Mouse (Mus musculus): Measurements from ENCODE around the gene Ptprj. TPM values are rescaled to one million over a fixed set of nuclear protein-coding genes. Genes with fewer than 3 reads are reported as not detected.
"Not testable (repeated sequence)": the region's sequence is repeated elsewhere in the genome, so short reads cannot be mapped to it uniquely, and the experiment has no call there.

The Ptprj gene
- polyA plus RNA-seq, 1 experiment from 2014 or later = 2.4 TPM

GRCm38 (mm10) chr2:90440169-90440568 is 140.3 kb downstream of the Ptprj start:
- H3K4me3 ChIP-seq; H3K27me3 ChIP-seq (ENCODE audit: insufficient read depth, poor library complexity, severe bottlenecking); H3K4me1 ChIP-seq; H3K27ac ChIP-seq; H3K36me3 ChIP-seq; DNase-seq (ENCODE audit: low spot score); H3K9me3 ChIP-seq: not testable (repeated sequence)

DNA sequence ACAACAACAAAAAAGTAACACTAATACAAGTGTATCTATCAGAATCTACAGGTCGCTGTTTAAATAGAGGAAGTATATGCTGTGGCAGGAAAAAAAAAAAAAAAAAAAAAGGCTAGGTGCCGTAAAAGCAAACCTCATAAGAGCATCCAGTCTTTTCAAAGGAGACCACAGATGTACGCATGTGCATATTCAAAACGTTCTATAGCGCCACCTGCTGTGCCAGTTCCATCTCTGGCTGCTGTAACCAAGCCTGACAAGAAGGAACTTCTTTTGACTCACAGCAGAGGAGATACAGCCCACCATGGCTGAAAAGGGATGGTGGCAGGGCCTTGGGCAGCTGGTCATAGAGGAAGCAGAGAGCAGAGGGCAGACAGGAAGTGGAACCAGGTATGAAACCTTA is 143.0 kb downstream of the Ptprj start:
- WGBS = 81% methylated on average over 1 of the region's 5 CpGs
- not testable (repeated sequence) for H3K27ac ChIP-seq; H3K4me3 ChIP-seq; H3K36me3 ChIP-seq; H3K9me3 ChIP-seq; H3K27me3 ChIP-seq (ENCODE audit: insufficient read depth, poor library complexity, severe bottlenecking); DNase-seq (ENCODE audit: low spot score); H3K4me1 ChIP-seq

DNA sequence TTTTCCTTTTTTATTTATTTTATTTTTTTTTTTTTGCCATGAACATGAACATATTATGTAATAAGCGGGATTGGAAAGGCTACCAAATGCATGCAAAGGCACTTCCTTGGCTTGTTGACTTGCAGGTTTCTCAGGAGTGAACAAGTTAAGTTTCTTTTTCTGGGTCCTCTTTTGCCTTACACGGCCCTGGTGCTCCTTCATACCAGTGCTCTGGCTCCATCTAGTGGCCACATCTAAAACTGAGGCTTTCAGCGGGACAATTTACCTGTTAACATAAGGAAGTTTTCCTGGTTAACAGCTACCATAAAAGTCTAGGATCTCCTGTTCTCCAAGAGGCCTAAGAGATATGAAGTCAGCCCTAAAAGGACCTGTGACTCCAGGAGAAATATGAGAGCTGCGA is 150.7 kb downstream of the Ptprj start:
- not testable (repeated sequence) for H3K27ac ChIP-seq; H3K27me3 ChIP-seq (ENCODE audit: insufficient read depth, poor library complexity, severe bottlenecking); H3K4me3 ChIP-seq; DNase-seq (ENCODE audit: low spot score); H3K4me1 ChIP-seq; H3K36me3 ChIP-seq; H3K9me3 ChIP-seq
- WGBS = no CpG with 5 or more reads among the region's 4 CpGs

DNA sequence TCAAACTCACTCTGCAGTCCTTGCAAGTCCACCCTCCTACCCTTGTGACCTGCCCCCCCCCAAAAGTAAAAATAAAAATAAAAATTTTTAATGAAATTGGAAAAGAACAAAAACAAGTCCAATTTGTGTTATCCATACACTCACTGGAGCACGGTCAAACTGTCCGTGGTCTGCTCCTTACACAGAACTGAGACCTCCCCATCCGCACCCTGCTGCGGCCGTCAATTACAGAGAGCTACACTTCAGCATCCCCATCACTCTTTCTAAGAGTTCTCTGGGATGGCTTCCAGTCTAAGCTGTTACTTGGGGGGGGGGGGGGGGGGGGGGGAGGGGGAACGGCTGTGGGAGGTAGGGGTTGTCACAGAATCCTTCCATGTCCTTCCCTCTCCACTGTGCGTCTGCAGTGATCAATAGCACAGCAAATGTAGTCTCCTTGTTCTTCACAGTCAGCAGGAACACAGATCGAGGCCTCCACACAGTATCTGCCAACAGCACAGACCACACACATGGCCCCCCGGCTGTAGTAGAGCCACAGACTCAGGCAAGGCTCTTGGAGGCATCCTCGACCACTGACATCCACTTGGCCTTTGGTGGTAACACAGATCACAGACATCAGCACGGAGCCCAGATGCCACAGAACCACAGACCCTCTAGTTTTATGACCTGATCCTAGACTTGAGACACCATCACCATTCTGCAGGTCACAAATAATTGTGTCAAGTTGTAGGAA is 151.3 kb downstream of the Ptprj start:
- not testable (repeated sequence) for H3K9me3 ChIP-seq; H3K27ac ChIP-seq; H3K4me1 ChIP-seq; H3K36me3 ChIP-seq; DNase-seq (ENCODE audit: low spot score); H3K4me3 ChIP-seq; H3K27me3 ChIP-seq (ENCODE audit: insufficient read depth, poor library complexity, severe bottlenecking)
- no CpG with 5 or more reads among the region's 11 CpGs for WGBS

DNA sequence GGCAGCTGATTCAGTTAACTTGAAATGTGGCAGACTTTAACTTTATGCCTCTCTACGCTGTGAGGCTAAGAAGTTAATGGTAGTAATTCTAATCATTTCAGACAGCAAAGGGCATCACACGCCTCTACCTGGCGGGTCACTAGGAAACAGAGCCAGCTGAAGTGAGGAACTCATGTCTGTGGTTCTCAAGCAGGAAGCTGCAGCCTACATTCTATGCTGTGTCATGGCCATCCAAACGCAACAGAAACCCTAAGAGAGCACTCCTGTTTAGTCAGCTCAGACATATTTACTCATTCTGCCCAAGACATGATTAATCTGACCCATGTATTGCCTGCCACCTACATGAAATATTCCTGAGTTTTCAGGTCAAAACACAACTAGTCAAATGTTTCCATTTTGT is 155.5 kb downstream of the Ptprj start:
- H3K36me3 ChIP-seq; H3K27ac ChIP-seq; H3K9me3 ChIP-seq; H3K4me3 ChIP-seq; H3K27me3 ChIP-seq (ENCODE audit: insufficient read depth, poor library complexity, severe bottlenecking); DNase-seq (ENCODE audit: low spot score); H3K4me1 ChIP-seq: not testable (repeated sequence)
- WGBS = no CpG with 5 or more reads among the region's 4 CpGs

- H3K27ac ChIP-seq; H3K4me1 ChIP-seq; H3K36me3 ChIP-seq; DNase-seq (ENCODE audit: low spot score); H3K27me3 ChIP-seq (ENCODE audit: insufficient read depth, poor library complexity, severe bottlenecking); H3K4me3 ChIP-seq; H3K9me3 ChIP-seq: not testable (repeated sequence)
- 82% methylated on average over 6 of the region's 6 CpGs for WGBS
Measured at GRCm38 (mm10) chr2:90422282-90422681, 158.2 kb downstream of the Ptprj start.

DNA sequence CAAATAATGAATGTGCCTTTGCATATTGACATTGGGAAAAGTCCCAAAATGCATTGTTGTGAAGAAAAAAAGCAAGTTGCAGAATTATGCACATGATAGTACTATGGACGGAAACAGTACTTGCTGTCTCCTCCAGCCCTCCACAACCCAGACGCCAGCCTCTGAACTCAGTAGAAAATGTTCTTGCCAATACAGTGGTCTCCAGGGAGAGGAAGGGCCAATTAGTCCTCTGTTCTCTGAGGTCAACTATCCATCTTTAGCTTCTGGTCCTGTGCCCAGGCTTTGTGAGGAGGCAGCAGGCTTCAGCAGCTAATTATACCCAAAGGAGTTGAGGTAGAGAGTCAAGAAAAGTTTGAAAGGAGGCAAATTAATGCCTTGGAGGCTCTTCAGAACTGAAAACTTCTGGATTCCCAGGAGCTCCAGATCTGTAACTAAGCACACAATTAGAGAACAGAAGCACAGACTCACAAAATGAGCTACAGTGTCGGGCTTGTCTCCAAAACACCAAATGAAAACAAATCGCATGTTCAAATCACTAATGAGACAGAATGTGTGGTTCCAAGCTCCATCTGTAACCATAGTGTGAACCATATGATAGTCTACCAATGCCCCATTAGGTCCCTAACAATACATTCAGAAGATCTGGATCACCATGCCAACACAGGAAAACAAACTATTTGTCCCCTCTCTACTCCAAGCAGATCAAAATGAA is 166.2 kb downstream of the Ptprj start:
- H3K27ac ChIP-seq; H3K4me1 ChIP-seq; H3K36me3 ChIP-seq; H3K4me3 ChIP-seq; H3K27me3 ChIP-seq (ENCODE audit: insufficient read depth, poor library complexity, severe bottlenecking); DNase-seq (ENCODE audit: low spot score); H3K9me3 ChIP-seq: not testable (repeated sequence)
- WGBS = 77% methylated on average over 4 of the region's 4 CpGs

DNA sequence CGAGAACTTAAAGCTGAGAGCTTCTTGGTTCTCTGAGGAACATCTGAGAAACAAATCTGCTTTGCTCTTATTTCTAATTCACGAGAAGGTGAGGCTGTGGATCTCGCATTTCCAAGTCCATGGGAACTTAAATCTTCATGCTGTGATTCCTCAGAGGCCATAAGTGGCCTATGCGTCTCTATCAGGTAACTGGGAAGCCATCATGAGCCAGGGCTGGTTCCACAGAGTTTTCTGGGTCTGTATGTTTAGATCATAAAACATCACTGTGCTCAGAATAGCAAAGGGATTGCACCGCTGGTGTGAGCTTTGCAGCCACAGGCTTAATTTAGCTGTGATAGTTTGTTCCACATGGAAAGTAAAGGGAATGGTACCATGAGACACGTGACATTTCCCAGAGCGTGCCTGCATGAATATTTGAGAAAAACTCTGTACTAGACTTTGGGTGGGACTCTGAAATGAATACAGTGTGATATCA is 181.8 kb downstream of the Ptprj start, which contains the start of gene Olfr1274-ps:
Gene Olfr1274-ps, plus strand, starts transcription at position 51 of the 475 bp plus-strand sequence.
- WGBS = 79% methylated on average over 5 of the region's 7 CpGs
- not testable (repeated sequence) for H3K27ac ChIP-seq; DNase-seq (ENCODE audit: low spot score)

More for the DNA sequence above, 181.8 kb downstream of the Ptprj start, which contains the start of gene Olfr1274-ps:
- H3K9me3 ChIP-seq; H3K36me3 ChIP-seq; H3K4me3 ChIP-seq; H3K4me1 ChIP-seq; H3K27me3 ChIP-seq (ENCODE audit: insufficient read depth, poor library complexity, severe bottlenecking): not testable (repeated sequence)

Other genes starting within 250 kb of the Ptprj start
- not detected in 2 replicates for gene Olfr1274-ps, start 182.0 kb downstream of the Ptprj start, polyA plus RNA-seq (2016; fragmentation: Nextera tagmentation; extraction: Ambion mirVana)
- gene Nup160, start 96.6 kb upstream of the Ptprj start, polyA plus RNA-seq (2016; fragmentation: Nextera tagmentation; extraction: Ambion mirVana) = 45.3 and 49.2 TPM in 2 replicates
- gene Fnbp4, start 164.7 kb upstream of the Ptprj start, polyA plus RNA-seq (2016; fragmentation: Nextera tagmentation; extraction: Ambion mirVana) = 71.3 and 81.8 TPM in 2 replicates
- gene Agbl2, start 202.1 kb upstream of the Ptprj start, polyA plus RNA-seq (2016; fragmentation: Nextera tagmentation; extraction: Ambion mirVana) = 0.51 and 0.92 TPM in 2 replicates

Measured in heart, embryonic 10.5 days (tissue).